Mouse (Mus musculus): ENCODE results near the gene Ankrd27.
A peak's percentile ranks its signal among the peaks of the same experiment; 100 is the strongest.

Ankrd27 gene

DNA sequence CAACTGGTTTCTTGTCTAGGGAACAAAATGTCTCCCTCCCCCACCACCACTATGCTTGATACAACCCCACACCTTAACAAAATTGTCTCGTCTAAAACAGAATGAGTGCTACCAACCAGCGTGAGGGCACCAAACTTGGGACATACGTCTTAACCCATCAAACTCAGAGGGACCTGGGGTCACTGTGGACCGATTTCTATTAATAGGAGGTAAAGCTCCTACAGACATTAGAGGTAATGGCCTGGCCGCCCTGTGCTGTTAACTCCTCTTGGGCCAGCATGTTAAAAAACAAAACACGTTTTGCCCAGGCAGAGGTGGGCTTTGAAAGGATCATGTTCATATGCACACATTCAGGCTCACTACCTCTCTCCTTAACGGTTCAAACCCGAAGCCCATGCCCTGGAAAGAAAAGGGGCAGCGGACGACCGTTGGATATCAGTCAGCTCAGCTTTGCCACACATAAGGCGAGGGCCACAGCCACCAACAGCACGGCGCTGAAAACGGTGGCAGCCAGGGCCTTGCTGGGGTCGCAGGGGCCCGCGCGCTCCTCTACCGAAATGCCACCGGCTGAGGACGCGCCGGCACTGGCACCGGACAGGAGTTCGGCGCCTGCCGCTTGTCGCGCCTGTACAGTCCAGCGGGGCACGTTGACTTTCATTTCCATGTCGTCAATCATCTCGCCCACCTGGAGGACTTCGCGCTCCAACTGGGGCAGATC is 1.8 kb upstream of the Ankrd27 start:
- no peak for DNase-seq (ENCODE audit: low spot score in 2 of 2)

DNA sequence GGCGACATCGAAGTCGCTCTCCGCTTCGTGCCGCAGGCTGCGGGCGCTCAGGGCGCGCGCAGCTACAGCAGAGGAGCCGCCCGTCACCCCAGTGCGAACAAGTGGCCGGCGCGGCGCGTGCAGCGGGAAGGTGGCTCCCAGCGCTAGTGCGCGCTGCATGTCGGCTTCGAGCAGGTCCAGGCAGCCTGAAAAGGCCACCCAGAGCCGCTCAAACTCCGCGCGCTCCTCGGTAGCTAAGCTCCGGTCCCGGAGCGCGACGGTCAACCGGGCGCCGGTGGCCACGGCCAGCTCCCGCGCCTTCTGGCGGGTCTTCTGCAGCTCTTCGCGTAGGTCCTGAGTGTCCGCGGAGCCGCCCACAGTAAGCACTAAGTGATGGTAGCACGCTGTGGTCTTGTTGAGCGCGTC is 1.3 kb upstream of the Ankrd27 start:
- no peak for DNase-seq (ENCODE audit: low spot score in 2 of 2)

DNA sequence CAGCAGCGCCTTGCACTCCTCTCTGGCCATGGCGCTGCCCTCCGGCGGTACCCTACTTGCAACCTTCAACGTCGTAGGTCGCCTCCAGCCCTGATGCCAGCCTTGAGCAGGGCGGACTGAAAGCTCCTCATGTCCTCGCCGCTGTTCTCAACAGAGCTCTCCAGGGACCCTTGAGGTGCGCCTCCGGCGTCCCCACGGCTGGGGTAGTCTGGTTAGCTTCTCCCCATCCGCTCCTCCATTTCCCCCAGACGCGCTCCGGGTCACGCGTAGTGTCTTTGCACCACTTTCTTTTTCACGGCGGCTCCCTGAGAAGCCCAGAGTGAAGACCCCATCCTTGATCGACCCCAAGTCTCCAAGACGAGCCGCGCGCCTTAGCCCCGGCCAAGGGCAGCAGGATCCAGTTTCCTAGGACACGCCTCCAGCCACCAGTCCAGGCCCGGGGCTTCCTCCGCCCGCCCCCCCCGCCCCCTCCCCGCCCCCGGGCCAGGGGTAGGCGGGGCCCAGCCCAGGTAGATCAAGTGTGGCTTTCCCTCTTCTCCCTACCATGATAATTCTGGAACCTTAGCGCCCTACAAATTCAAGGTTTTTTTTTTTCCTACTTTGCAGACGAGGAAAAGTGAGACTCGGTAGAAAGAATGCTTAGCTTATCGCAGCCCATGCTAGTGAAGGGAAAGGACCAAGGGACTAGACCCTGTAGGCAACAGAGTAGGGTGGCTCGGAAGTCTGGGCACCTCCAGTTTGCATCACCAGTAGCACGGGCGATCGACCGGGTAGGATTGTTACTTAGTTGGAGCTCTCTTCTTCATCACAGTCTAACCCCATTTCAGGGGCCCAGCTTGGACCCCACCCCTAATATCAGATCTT is 621 bp upstream of the Ankrd27 start, which contains the start of gene Rgs9bp:
Gene Rgs9bp, minus strand, starts transcription at position 392 of the 864 bp plus-strand sequence.
- DNase-seq (ENCODE audit: low spot score in 2 of 2): no peak

DNA sequence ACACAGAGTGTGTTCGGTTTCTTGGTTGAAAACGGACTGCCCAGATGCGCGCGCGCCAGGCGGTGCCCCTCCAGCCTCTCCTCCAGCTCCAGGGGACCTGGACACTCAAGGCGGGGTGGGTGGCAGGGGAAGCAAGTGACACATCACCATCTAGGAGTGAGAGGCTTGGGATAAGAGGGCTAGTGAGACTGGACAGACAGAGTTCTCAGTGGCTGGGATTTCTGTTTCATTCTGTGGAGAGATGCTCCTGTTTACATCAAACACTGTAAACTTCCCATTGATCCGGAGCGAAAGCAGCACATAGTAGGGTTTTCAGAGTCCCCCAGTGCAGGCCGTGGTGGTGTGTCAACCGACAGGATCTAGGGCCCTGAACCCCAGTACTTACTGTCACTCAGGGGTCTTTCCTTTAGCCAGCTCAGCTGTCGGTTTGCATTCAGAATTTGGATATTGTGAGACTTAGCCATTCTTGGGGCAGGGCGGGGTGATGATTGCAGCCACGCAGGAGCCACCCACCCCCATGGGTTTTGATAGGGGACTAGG is 932 bp downstream of the Ankrd27 start:
- no peak for DNase-seq (ENCODE audit: low spot score in 2 of 2)

DNA sequence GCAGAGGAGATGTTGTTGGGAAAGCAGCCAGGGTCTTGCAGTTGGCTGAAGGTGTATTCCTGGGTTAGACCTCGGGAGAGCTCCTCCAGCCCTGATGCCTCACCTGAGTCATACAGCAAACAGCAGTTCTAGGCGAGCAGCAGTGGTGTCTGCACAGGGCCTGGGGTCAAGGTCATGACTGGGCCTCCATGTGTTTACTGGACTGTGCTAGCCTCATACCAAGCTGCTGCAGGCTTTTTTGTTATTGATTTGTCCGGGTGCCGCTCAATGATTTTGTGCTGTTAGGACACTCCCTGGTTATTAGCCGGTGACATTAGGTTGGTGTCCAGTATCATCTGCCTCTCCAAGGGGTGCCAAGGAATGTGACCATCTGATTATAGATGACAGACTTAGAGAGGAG is 1.7 kb downstream of the Ankrd27 start:
- no peak for DNase-seq (ENCODE audit: low spot score in 2 of 2)

DNA sequence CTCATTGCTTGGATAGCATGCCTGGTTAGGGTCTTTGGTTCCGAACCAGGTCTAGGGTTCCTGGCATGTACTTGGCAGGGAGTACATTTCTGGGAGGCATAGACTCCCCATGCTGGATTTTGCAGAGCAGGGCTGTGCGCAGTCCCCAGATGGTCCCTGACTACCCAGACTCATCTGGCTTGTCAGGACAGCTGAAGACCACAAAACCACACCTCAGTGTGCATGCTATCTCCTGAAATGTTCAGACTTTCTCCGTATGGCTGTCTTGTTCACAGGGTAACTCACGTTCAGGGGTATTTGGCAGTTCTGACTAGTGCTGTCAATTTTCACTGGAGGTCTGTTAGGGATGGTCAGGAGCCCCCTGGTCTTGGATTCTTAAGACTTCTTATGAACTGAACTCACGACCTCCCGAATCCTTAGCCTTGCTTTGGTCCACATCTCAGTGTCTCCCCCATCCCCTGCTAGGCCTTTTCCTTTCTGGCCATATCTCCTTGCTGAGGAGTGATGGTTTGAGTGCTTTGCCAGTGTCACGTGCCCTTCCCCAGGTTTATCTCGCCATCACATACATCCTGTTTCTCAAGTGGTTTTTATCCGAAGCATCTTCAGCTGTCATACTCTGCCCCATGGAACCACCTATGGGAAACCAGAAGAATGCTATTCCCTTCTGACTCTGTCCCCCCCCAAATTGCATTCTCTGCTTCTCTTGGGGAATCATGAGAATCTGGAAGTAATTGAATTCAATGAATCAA is 2.8 kb downstream of the Ankrd27 start:
- no peak for DNase-seq (ENCODE audit: low spot score in 2 of 2)

DNA sequence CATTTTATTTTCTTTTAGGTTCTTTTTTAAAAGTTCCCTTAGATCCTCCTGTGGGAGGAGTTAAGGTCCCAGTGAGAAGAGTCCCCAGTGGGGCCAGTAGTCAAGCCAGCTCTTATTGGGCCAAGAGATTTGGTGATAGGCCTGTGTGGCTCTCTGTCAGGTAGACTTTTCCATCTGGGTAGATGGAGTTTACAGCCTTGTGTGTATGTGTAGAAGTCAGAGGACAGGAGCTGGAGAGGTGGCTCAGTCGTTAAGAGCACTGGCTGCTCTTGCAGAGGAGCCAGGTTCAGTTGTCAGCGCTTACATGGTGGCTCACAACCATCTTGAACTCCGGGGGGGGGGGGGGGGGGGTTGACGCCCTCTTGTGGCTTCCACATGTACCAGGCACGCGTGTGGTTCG is 3.4 kb downstream of the Ankrd27 start:
- DNase-seq (ENCODE audit: low spot score in 2 of 2): no peak

DNA sequence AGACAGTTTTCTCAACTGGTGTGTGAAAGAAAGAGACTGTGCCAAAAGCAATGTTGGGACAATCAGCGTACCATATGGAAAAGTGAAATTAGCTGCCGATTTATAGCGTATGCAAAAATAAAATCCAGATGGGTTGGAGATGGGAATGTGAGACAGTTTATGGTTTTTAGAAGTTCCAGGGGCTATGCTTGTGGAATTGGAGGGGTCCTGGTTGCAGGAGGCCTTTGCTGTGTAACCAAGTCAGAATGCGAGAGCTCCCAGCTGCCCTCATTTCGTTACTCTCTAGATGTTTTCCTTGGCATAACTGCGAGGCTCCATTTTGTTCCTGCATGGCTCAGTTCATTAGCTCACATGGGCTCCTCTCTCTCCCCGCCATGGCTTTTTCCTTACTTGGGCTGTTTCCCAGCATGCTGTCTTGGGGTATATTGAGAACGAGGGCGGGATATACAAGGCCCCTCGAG is 4.7 kb downstream of the Ankrd27 start:
- DNase-seq (ENCODE audit: low spot score in 2 of 2): peak in 1 of 2 experiments; percentile 47

DNA sequence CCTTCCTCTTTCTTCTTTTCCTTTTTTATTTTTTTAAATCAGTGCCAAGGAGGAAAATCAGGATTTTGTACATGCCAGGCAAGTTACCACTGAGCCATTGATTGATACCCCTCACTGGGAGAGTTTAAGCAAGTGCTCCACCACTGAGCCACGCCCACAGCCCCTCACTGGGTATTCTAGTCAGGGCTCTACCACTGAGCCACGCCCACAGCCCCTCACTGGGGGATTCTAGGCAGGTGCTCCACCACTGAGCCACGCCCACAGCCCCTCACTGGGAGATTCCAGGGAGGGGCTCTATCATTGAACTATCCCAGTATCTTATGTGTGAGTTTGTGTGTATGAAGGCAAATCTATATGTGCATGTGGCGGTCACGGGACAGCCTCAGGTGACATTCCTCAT is 8.3 kb downstream of the Ankrd27 start:
- no peak for DNase-seq (ENCODE audit: low spot score in 2 of 2)

DNA sequence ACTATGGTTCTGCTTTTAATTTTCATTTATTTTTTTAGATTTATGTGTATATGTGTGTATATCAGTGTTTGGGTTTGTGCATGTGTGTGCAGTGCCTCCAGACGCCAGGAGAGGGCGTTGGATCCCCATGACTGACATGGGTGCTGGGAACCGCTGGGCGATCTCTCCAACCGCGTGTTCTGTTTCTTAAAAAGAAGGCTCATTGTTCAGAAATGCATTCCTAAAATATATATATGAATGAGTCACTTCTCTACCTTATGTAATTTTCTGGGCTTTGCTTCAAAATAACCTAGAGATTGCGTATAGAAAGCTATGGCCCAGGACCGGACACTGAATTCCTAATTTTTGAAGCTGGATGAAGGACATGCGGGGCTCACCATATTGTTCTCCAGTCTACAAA is 13.4 kb downstream of the Ankrd27 start:
- no peak for DNase-seq (ENCODE audit: low spot score in 2 of 2)

DNA sequence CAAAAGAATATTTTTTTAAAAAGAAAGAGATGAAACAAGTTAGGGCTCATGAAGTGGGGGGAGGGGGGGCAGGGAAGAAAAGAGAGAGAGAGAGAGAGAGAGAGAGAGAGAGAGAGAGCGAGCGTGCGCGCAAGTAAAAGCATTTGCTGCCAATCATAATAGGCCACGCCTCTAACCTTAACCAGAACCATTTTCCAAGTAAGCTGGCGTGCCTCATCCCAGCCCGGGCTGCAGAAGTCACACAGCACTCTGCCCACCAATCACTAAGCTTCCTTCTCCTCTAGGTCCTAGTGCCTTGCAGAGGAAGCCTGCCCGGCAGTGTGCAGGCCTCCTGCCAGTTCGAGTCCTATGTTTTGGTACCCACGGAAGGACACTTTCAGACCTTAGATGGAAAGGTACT is 14.0 kb downstream of the Ankrd27 start:
- DNase-seq (ENCODE audit: low spot score in 2 of 2): no peak

DNA sequence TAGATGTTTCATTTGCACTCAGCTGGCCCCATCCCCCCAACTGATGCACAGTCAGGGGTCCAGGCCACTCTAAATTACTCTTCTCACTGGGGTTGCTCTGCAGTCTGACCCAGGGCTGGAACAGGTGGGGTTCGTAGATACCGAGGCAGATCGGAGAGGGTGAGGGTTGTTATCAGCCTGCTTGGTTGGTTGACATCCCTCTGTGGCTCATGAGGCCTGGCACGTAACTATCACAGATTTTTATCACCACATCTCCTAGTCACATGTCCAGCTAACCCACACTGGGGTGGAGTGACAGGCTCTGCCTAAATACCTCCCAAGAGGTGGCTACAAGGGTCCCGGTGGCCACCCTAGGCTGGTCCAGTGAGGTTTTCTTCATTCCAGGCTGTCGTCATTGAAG is 15.1 kb downstream of the Ankrd27 start:
- DNase-seq (ENCODE audit: low spot score in 2 of 2): no peak

DNA sequence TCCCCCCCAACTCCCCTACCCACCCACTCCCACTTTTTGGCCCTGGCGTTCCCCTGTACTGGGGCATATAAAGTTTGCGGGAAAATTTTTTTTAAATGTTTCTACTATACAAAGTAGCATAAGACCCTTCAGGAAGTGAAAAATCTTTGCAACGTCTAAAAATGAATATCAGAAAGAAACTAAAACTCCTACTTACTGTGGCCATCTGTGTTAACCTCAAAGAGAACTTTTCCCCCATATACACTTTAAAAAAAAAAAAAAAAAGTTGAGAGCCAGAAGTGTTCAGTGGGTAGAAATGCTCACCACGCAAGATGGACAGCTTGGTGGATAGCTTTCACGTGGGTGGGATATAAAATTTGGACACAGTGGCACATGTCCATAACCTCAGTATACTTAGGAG is 16.7 kb downstream of the Ankrd27 start:
- no peak for DNase-seq (ENCODE audit: low spot score in 2 of 2)

DNA sequence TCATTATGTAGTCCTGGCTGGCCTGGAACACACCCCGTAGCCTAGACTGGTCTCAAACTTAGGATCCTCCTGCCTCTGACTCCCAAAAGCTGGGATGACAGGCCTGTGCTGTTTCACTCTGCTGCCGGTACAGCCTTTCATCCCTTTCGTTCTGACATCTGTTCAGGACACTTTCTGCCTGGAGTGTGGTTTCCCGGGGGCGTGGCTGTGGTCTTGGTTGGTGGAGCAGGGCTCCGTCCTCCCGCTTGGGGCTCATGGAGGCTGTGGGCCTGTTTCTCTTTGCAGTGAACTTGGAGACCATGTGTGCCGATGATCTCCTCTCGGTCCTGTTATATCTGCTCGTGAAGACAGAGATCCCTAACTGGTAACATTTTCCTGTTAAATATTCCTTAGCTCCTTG is 20.8 kb downstream of the Ankrd27 start:
- no peak for DNase-seq (ENCODE audit: low spot score in 2 of 2)

DNA sequence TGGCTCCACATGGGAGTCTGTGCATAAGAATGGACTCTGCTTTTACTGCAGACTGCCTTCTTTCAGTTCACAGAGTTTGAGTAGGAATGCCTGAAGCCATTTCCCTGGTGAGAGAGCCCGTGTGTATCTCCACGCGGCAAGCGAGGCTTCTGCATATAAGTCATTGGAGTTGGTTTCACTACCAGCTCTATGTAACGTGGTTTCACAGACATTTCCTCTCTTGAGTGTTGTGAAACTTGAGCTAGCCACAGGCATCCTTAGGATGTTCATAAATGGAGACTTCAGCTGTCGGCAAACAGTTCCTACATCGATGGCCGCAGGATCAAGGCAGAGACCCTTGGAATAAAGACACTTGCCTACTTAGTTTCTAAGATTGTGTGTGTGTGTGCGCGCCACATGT is 23.2 kb downstream of the Ankrd27 start:
- no peak for DNase-seq (ENCODE audit: low spot score in 2 of 2)

DNA sequence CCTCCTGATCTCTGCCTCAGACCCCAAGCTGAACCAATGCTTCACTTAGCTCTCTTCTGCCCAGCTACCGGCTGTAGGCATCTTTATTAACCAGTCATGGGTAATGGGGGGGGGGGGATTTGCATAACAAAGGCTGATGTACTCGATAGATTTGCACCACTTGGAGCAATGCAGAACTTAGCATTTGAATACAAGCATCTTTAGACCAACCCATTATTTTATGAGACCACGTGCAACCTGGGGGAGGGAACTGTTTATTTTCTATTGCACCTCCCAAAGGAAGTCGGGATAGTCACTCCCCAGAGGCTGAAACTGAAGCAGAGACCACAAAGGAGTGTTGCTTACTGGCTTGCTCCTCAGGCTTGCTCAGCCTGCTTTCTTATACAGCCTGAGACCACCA is 31.5 kb downstream of the Ankrd27 start:
- DNase-seq (ENCODE audit: low spot score in 2 of 2): no peak

DNA sequence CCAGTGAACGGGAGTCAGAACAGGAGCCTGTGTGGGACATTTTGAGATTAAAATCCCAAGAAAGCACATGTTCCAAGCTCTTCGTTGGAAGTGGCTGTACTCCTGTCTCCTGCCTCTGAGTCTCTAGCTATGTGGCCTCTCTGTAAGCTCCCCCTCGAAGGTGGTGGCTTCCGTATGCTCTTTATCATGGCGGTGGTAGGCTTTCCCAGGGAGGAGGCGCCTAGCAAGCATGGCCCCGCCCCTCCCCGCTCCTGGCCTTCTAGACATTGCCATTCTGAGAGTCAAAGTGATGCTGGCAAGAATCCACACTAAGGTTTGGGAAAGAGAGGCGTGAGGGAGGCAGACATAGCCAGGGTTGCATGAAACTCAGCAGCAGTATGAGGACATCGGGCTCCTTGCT is 36.6 kb downstream of the Ankrd27 start:
- no peak for DNase-seq (ENCODE audit: low spot score in 2 of 2)

DNA sequence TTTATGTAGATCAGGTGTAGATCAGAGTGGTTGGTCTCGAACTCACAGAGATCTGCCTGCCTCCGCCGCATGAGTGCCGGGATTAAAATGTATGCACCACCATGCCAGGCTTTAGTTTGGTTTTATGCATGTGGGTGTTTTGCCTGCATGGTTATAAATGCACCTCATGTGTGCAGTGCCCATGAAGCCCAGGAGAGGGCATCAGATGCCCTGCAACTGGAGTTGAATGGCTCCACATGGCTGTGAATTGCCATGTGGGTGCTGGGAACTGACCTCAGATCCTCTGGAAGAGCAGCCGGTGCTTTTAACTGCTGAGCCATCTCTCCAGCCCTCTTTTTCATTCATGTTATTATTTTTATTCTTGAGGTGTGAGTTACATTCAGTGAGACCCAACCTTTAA is 40.0 kb downstream of the Ankrd27 start:
- DNase-seq (ENCODE audit: low spot score in 2 of 2): no peak

DNA sequence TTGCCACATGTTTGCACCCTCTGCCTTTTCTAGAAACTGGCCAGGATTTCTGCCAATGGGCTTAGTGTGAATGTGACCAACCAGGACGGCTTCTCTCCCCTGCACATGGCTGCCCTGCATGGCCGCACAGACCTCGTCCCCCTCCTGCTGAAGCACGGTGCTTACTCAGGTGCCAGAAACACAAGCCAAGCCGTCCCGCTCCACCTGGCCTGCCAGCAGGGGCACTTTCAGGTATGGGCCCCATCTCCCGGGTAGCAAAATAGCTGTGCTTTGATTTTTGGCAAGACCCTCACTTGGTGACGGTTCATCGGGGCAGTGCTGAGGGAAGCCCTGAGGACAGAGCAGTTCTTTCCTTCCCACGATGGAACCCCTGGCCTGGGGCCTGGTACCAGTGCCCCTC is 41.3 kb downstream of the Ankrd27 start:
- DNase-seq (ENCODE audit: low spot score in 2 of 2): no peak

DNA sequence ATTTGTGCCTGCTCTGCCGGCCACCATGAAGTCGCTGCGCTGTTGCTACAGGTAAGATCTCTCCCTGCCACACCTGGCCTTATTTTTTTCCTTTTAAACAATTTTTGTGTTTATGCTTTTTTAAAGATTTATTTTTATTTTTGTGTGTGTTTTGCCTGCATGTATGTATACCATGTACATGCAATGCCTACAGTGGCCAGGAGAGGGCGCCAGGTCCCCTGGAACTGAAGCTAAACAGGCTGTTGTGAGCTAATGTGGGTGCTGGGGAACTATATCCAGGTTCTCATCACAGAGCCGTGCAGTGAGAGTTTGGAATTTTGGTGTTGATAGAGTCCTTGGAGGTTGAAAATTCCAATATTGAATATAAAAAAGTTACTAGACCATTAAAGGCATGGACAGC is 42.5 kb downstream of the Ankrd27 start:
- DNase-seq (ENCODE audit: low spot score in 2 of 2): no peak

DNA sequence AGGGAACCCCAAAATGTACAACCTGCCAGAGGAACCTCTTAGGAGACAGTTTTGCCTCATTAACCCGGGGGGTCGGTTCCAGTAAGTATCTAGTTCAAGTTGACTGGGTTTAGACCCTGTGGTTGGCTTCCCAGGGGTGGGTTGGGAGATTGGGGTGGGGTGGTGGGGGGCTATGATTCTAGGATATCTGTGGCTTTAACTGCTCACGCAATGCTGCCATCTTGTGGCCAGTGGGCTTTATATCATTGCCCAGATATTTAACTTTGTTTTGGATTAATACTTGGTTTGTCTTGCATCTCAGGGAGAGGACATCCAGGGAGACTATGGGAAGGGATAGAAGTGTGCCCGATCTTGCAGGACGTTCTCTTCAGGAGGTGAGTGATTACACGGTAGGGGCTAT is 50.2 kb downstream of the Ankrd27 start:
- no peak for DNase-seq (ENCODE audit: low spot score in 2 of 2)

DNA sequence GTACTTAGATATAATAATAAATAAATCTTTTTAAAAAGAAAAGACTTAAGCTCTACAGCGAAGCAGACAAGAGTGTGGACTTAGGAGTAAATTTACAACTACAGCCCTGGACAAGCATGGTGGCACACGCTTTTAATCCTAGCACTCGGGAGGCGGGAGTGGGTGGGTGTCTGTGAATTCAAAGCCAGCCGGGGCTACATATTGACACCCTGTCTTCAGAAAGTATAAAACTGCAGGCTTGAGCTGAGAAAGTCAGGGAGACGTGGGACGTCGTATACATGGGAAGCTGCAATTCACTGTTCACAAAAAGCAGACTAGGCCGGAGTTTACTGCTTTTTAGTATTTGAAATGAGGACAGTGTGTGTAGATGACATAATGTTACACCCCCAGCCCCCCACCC is 50.8 kb downstream of the Ankrd27 start:
- DNase-seq (ENCODE audit: low spot score in 2 of 2): no peak

All from left cerebral cortex, adult 9 months (tissue).